Mouse (Mus musculus): ENCODE results near the gene Dvl2. TPM values are rescaled to one million over a fixed set of nuclear protein-coding genes. Genes with fewer than 3 reads are reported as not detected.

The Dvl2 gene
- polyA plus RNA-seq, 1 experiment from 2014 or later = 24.6 TPM

- Histone ChIP-seq H3K27ac (ENCODE audit: low read depth, low read length) (0 out of 2 replicates have a peak within 1 kb of the TSS, but pooled peaks have one; percentile 24), H3K4me2 (replicated peaks; ENCODE audit: low read depth, low read length) (peak within 1 kb of the TSS; percentile 82), H3K9ac (ENCODE audit: low read depth, low read length) (peak within 1 kb of the TSS; percentile 81; the same call in 1 of the 2 replicates), H3K4me1 (replicated peaks; ENCODE audit: control insufficient read depth, insufficient read depth, low read length) (peaks cover 15% of the 10 kb centered on the region), H3K36me3 (ENCODE audit: control insufficient read depth, insufficient read depth, low read length) (0 out of 2 replicates have a peak, but pooled peaks cover 7% of the 10 kb centered on the region), H3K9me3 (ENCODE audit: control insufficient read depth, low read length) (no peaks in the 10 kb centered on the region), H3K4me3 (ENCODE audit: low read depth, low read length) (peak within 1 kb of the TSS; percentile 51), H3K27me3 (ENCODE audit: control insufficient read depth, insufficient read depth, low read length) (no peaks in the 10 kb centered on the region)
- WGBS = 81% methylated on average over 3 of the region's 3 CpGs
- ATAC-seq (ENCODE audit: low FRiP score) (no peak), DNase-seq (ENCODE audit: low spot score) (no peak)
These were observed 16.3 kb downstream of the Dvl2 start, which contains the start of gene Dlg4 for GRCm38 (mm10) chr11:70016669-70017068. Gene Dlg4 (plus strand): TSS chr11:70016942.

GRCm38 (mm10) chr11:70017199-70017767 lies 16.9 kb downstream of the Dvl2 start:
- Histone ChIP-seq H3K4me3 (ENCODE audit: low read depth, low read length) (no peak overlapping the region; the same call in 1 of the 2 replicates), H3K9me3 (ENCODE audit: control insufficient read depth, low read length) (no peaks in the 10 kb centered on the region), H3K9ac (ENCODE audit: low read depth, low read length) (peak overlapping the region; percentile 81; the same call in 1 of the 2 replicates), H3K4me1 (replicated peaks; ENCODE audit: control insufficient read depth, insufficient read depth, low read length) (peaks cover 15% of the 10 kb centered on the region), H3K36me3 (ENCODE audit: control insufficient read depth, insufficient read depth, low read length) (0 out of 2 replicates have a peak, but pooled peaks cover 3% of the 10 kb centered on the region), H3K4me2 (replicated peaks; ENCODE audit: low read depth, low read length) (peak overlapping the region; percentile 82), H3K27ac (ENCODE audit: low read depth, low read length) (0 out of 2 replicates have a peak overlapping the region, but pooled peaks have one; percentile 24), H3K27me3 (ENCODE audit: control insufficient read depth, insufficient read depth, low read length) (no peaks in the 10 kb centered on the region)
- ATAC-seq (ENCODE audit: low FRiP score) (no peak), DNase-seq (ENCODE audit: low spot score) (no peak)
- WGBS = 49% methylated on average over 7 of the region's 7 CpGs

- WGBS = 1% methylated on average over 22 of the region's 25 CpGs
- Histone ChIP-seq H3K9me3 (ENCODE audit: control insufficient read depth, low read length) (no peaks in the 10 kb centered on the region), H3K27ac (ENCODE audit: low read depth, low read length) (peak overlapping the region; percentile 80), H3K4me2 (replicated peaks; ENCODE audit: low read depth, low read length) (peak overlapping the region; percentile 82), H3K4me1 (replicated peaks; ENCODE audit: control insufficient read depth, insufficient read depth, low read length) (peaks cover 17% of the 10 kb centered on the region), H3K36me3 (ENCODE audit: control insufficient read depth, insufficient read depth, low read length) (no peaks in the 10 kb centered on the region), H3K4me3 (ENCODE audit: low read depth, low read length) (peak overlapping the region; percentile 51), H3K27me3 (ENCODE audit: control insufficient read depth, insufficient read depth, low read length) (no peaks in the 10 kb centered on the region), H3K9ac (ENCODE audit: low read depth, low read length) (peak overlapping the region; percentile 81)
- peak; percentile 86 for DNase-seq (ENCODE audit: low spot score)
- ATAC-seq (ENCODE audit: low FRiP score) = no peak
These were observed 18.0 kb downstream of the Dvl2 start for GRCm38 (mm10) chr11:70018131-70018990.

- H3K4me1 ChIP-seq (replicated peaks; ENCODE audit: control insufficient read depth, insufficient read depth, low read length) = peaks cover 22% of the 10 kb centered on the region
- H3K36me3 ChIP-seq (ENCODE audit: control insufficient read depth, insufficient read depth, low read length) = no peaks in the 10 kb centered on the region
- no peak for DNase-seq (ENCODE audit: low spot score)
- 0 out of 2 replicates have a peak overlapping the region, but pooled peaks have one; percentile 8 for H3K9ac ChIP-seq (ENCODE audit: low read depth, low read length)
- H3K9me3 ChIP-seq (ENCODE audit: control insufficient read depth, low read length) = no peaks in the 10 kb centered on the region
- peak overlapping the region; percentile 82 for H3K4me2 ChIP-seq (replicated peaks; ENCODE audit: low read depth, low read length)
- no peak for ATAC-seq (ENCODE audit: low FRiP score)
- H3K4me3 ChIP-seq (ENCODE audit: low read depth, low read length) = peak overlapping the region; percentile 51; the same call in 1 of the 2 replicates
- peak overlapping the region; percentile 85; the same call in 1 of the 2 replicates for H3K27ac ChIP-seq (ENCODE audit: low read depth, low read length)
- no peaks in the 10 kb centered on the region for H3K27me3 ChIP-seq (ENCODE audit: control insufficient read depth, insufficient read depth, low read length)
- 25% methylated on average over 2 of the region's 2 CpGs for WGBS
These were observed 19.2 kb downstream of the Dvl2 start for GRCm38 (mm10) chr11:70019495-70020021.

GRCm38 (mm10) chr11:70020022-70020631 lies 19.7 kb downstream of the Dvl2 start:
- Histone ChIP-seq H3K4me1 (replicated peaks; ENCODE audit: control insufficient read depth, insufficient read depth, low read length) (peaks cover 19% of the 10 kb centered on the region), H3K36me3 (ENCODE audit: control insufficient read depth, insufficient read depth, low read length) (no peaks in the 10 kb centered on the region)

DNA sequence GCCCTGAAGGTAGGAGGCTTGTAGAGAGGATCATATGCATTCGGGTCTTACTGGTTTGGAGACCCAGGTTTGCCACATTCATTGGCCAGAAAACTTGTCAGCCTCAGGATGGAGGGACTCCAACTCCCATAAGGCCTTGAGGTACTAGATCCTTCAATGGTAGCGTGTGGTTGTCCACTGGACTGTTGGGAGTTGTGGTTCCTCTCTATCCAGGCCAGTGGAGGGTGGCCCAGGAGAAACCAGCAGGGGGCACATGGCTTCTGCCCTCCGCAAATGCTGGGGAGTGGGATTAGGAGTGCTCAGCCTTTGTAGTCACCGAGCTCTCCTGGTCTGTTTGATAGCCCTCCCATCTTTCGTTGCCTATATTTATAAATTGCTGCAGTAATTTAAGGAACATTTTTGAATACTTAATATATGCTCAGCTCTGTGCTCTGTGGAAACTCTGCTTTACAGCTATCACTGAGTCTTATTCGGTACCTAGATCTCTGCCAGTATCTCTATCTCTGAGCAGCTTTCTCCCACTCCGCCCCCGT lies 20.4 kb downstream of the Dvl2 start:
- WGBS = 1% methylated on average over 8 of the region's 8 CpGs
- peak; percentile 83 for ATAC-seq (ENCODE audit: low FRiP score)
- H3K27ac ChIP-seq (ENCODE audit: low read depth, low read length) = peak overlapping the region; percentile 85

More at GRCm38 (mm10) chr11:70020022-70020631, 19.7 kb downstream of the Dvl2 start:
- Histone ChIP-seq H3K9ac (ENCODE audit: low read depth, low read length) (peak overlapping the region; percentile 9; the same call in 1 of the 2 replicates), H3K4me3 (ENCODE audit: low read depth, low read length) (peak overlapping the region; percentile 51), H3K4me2 (replicated peaks; ENCODE audit: low read depth, low read length) (peak overlapping the region; percentile 82), H3K27ac (ENCODE audit: low read depth, low read length) (peak overlapping the region; percentile 85), H3K9me3 (ENCODE audit: control insufficient read depth, low read length) (no peaks in the 10 kb centered on the region), H3K27me3 (ENCODE audit: control insufficient read depth, insufficient read depth, low read length) (no peaks in the 10 kb centered on the region)
- DNase-seq (ENCODE audit: low spot score) (no peak), ATAC-seq (ENCODE audit: low FRiP score) (no peak)
- WGBS = 20% methylated on average over 6 of the region's 8 CpGs

GRCm38 (mm10) chr11:70021264-70022132 lies 21.1 kb downstream of the Dvl2 start:
- 1% methylated on average over 40 of the region's 40 CpGs for WGBS
- ATAC-seq (ENCODE audit: low FRiP score) = peak; percentile 79
- peak overlapping the region; percentile 85 for H3K27ac ChIP-seq (ENCODE audit: low read depth, low read length)
- peak; percentile 100 for DNase-seq (ENCODE audit: low spot score)
- H3K9me3 ChIP-seq (ENCODE audit: control insufficient read depth, low read length) = no peaks in the 10 kb centered on the region
- H3K9ac ChIP-seq (ENCODE audit: low read depth, low read length) = peak overlapping the region; percentile 44; the same call in 1 of the 2 replicates
- H3K36me3 ChIP-seq (ENCODE audit: control insufficient read depth, insufficient read depth, low read length) = no peaks in the 10 kb centered on the region
- no peaks in the 10 kb centered on the region for H3K27me3 ChIP-seq (ENCODE audit: control insufficient read depth, insufficient read depth, low read length)
- H3K4me3 ChIP-seq (ENCODE audit: low read depth, low read length) = peak overlapping the region; percentile 51
- peak overlapping the region; percentile 82 for H3K4me2 ChIP-seq (replicated peaks; ENCODE audit: low read depth, low read length)
- H3K4me1 ChIP-seq (replicated peaks; ENCODE audit: control insufficient read depth, insufficient read depth, low read length) = peaks cover 23% of the 10 kb centered on the region

More for the DNA sequence above, 20.4 kb downstream of the Dvl2 start:
- Histone ChIP-seq H3K9ac (ENCODE audit: low read depth, low read length) (peak overlapping the region; percentile 44; the same call in 1 of the 2 replicates), H3K36me3 (ENCODE audit: control insufficient read depth, insufficient read depth, low read length) (no peaks in the 10 kb centered on the region), H3K27me3 (ENCODE audit: control insufficient read depth, insufficient read depth, low read length) (no peaks in the 10 kb centered on the region), H3K4me3 (ENCODE audit: low read depth, low read length) (peak overlapping the region; percentile 51), H3K4me1 (replicated peaks; ENCODE audit: control insufficient read depth, insufficient read depth, low read length) (peaks cover 19% of the 10 kb centered on the region), H3K9me3 (ENCODE audit: control insufficient read depth, low read length) (no peaks in the 10 kb centered on the region), H3K4me2 (replicated peaks; ENCODE audit: low read depth, low read length) (peak overlapping the region; percentile 82)
- DNase-seq (ENCODE audit: low spot score) = peak; percentile 88
